Mouse (Mus musculus) kidney, adult 2 months (tissue): ENCODE data around the gene Sart1.

Experiments used
- CTCF ChIP-seq: fragments of 200-500 bp; conservative IDR thresholded peaks from 2 replicates; pipeline ENCODE4 v1.5.1; 2011; ENCODE audit warnings: low read depth, mild to moderate bottlenecking, control low read depth, low read length, moderate library complexity, mixed read lengths; ENCODE audit not compliant: insufficient read depth, insufficient read length
- POLR2A ChIP-seq: fragments of 200-500 bp; IDR thresholded peaks from one replicate; pipeline ENCODE4 v1.6.1; 2011; ENCODE audit warnings: low read depth, low read length, control low read depth

GRCm38 (mm10) chr19:5327970-5328369, 60.5 kb downstream of the Sart1 start:
- TF ChIP-seq CTCF (no peak), POLR2A (no peak)
